Mouse (Mus musculus) kidney, postnatal 0 days (tissue): ENCODE data around the gene Prlh. TPM values are rescaled to one million over a fixed set of nuclear protein-coding genes. Genes with fewer than 3 reads are reported as not detected.
A peak's percentile ranks its signal among the peaks of the same experiment; 100 is the strongest.

ENCODE experiments used
- ATAC-seq: fragments of 200-750 bp; cut with Nextera tagmentation; replicated peaks from 2 replicates; pipeline ENCODE4 v1.8.0; 2017; ENCODE audit warnings: low read depth, moderate number of reproducible peaks, moderate TSS enrichment, moderate library complexity; ENCODE audit not compliant: low FRiP score
- DNase-seq: peaks from one replicate; pipeline ENCODE4 v3.0.0-alpha.2; 2016; ENCODE audit warnings: low spot score
- H3K27ac ChIP-seq: fragments of 300-500 bp; sonication (generic); 2 replicates; pipeline ENCODE4 v1.5.1; 2014; ENCODE audit warnings: mild to moderate bottlenecking
- H3K27me3 ChIP-seq: fragments of 300-500 bp; sonication (generic); 2 replicates; pipeline ENCODE4 v1.6.1; 2014; ENCODE audit warnings: low read length, mixed read lengths; ENCODE audit not compliant: insufficient read depth
- H3K36me3 ChIP-seq: fragments of 300-500 bp; sonication (generic); 2 replicates; pipeline ENCODE4 v1.6.1; 2014; ENCODE audit warnings: low read length, mixed read lengths; ENCODE audit not compliant: insufficient read depth
- H3K4me1 ChIP-seq: fragments of 300-500 bp; sonication (generic); replicated peaks from 2 replicates; pipeline ENCODE4 v1.6.1; 2014; ENCODE audit warnings: antibody characterized with exemption, low read length, mixed read lengths; ENCODE audit not compliant: insufficient read depth
- H3K4me2 ChIP-seq: fragments of 300-500 bp; sonication (generic); 2 replicates; pipeline ENCODE4 v1.6.1; 2014; ENCODE audit warnings: mild to moderate bottlenecking, low read length, moderate library complexity, mixed read lengths
- H3K4me3 ChIP-seq: fragments of 300-500 bp; sonication (generic); replicated peaks from 2 replicates; pipeline ENCODE4 v1.5.1; 2014; ENCODE audit warnings: low read depth, low read length
- H3K9ac ChIP-seq: fragments of 300-500 bp; sonication (generic); 2 replicates; pipeline ENCODE4 v1.6.1; 2014; ENCODE audit warnings: low read depth, low read length
- H3K9me3 ChIP-seq: fragments of 300-500 bp; sonication (generic); replicated peaks from 2 replicates; pipeline ENCODE4 v1.6.1; 2016; ENCODE audit warnings: low read length, inconsistent platforms, mixed read lengths
- CTCF ChIP-seq: IDR thresholded peaks from 2 replicates; pipeline ENCODE4 v1.5.1; 2016; ENCODE audit warnings: antibody characterized with exemption, low read depth, mild to moderate bottlenecking, moderate library complexity
- WGBS: fragments of 180-500 bp; shearing (Covaris S2); extraction: QIAGEN DNeasy Blood & Tissue Kit; methylation state at CpG from one replicate; pipeline ENCODE4 v1.1.7; 2014; 5-methylcytosine and 5-hydroxymethylcytosine counted together
- polyA plus RNA-seq: library from polyadenylated mRNA; unstranded; fragments of >200 nt; fragmentation: Nextera tagmentation; extraction: Ambion mirVana; gene quantifications from 2 replicates; pipeline ENCODE4 v1.2.1, GENCODE M21; 2015

Gene Prlh
- polyA plus RNA-seq, 1 experiment from 2014 or later, result not detected

- Histone ChIP-seq H3K9ac (0 out of 2 replicates have a peak overlapping the region, but pooled peaks have one; percentile 1), H3K9me3 (no peaks in the 10 kb centered on the region)
- WGBS, result 45% methylated on average over 4 of the region's 4 CpGs
These were observed 9.6 kb downstream of the Prlh start for GRCm38 (mm10) chr1:90962526-90962925.

DNA sequence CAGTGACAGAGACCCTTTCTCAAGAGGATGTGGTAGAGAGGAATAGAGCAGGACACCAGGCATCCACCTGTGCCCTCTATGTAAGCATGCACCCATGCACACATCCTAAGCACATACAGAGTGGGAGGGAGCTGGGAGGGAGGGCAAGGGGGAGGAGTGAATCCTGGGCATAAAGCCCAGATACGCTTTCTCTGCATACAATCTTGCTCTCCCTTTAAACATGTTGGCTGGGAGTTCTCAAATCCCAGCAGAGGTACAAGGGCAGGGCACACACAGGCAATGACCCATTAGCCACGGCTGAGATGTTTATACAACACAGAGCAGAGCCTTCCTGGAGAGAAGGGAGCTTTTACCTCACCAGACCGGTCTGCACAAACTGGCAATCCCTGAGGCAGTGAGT lies 10.1 kb downstream of the Prlh start:
- 11% methylated on average over 3 of the region's 3 CpGs for WGBS
- H3K36me3 ChIP-seq, result no peaks in the 10 kb centered on the region
- peak; percentile 82 for ATAC-seq
- H3K9me3 ChIP-seq, result no peaks in the 10 kb centered on the region
- 0 out of 2 replicates have a peak, but pooled peaks cover 8% of the 10 kb centered on the region for H3K4me1 ChIP-seq
- no peaks in the 10 kb centered on the region for H3K27me3 ChIP-seq
- TF ChIP-seq CTCF, result no peak
- H3K4me2 ChIP-seq, result no peak overlapping the region
- no peak overlapping the region for H3K4me3 ChIP-seq
- H3K9ac ChIP-seq, result no peak overlapping the region
- DNase-seq, result peak; percentile 57
- peak overlapping the region; percentile 68; the same call in 1 of the 2 replicates for H3K27ac ChIP-seq

More at GRCm38 (mm10) chr1:90962526-90962925, 9.6 kb downstream of the Prlh start:
- Histone ChIP-seq H3K27me3 (no peaks in the 10 kb centered on the region), H3K4me1 (0 out of 2 replicates have a peak, but pooled peaks cover 8% of the 10 kb centered on the region), H3K27ac (peak overlapping the region; percentile 68; the same call in 1 of the 2 replicates), H3K36me3 (no peaks in the 10 kb centered on the region), H3K4me2 (no peak overlapping the region), H3K4me3 (no peak overlapping the region)
- ATAC-seq, result peak; percentile 12; the same call in 1 of the 2 replicates
- no peak for DNase-seq
- TF ChIP-seq CTCF, result no peak

GRCm38 (mm10) chr1:90967583-90967982 lies 14.7 kb downstream of the Prlh start:
- Histone ChIP-seq H3K27ac (0 out of 2 replicates have a peak overlapping the region, but pooled peaks have one; percentile 10), H3K27me3 (no peaks in the 10 kb centered on the region), H3K4me1 (0 out of 2 replicates have a peak, but pooled peaks cover 3% of the 10 kb centered on the region), H3K9me3 (no peaks in the 10 kb centered on the region), H3K9ac (no peak overlapping the region), H3K36me3 (no peaks in the 10 kb centered on the region), H3K4me2 (no peak overlapping the region), H3K4me3 (no peak overlapping the region)
- ATAC-seq, result no peak
- DNase-seq, result no peak
- no peak for TF ChIP-seq CTCF
- 69% methylated on average over 7 of the region's 7 CpGs for WGBS

DNA sequence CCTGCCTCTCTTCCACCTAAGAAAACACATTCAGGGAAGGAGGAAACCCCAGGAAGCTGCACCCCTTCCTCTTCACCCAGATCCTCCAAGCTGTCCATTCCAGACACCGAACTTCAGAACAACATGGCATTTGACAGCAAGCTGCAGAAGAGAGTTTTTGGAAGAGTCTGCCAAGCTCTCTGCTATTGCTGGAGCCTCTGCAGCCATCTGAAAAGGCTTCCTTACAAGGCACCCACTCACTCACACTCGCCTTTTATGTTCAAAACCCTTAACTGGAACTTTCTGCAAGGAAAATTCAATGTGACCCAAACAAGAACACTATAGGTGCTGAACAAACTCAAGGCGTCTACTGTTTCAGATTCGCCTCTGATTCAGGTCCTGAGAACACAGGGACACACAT lies 15.7 kb downstream of the Prlh start:
- H3K9ac ChIP-seq, result no peak overlapping the region
- TF ChIP-seq CTCF, result no peak
- H3K4me3 ChIP-seq, result no peak overlapping the region
- no peaks in the 10 kb centered on the region for H3K9me3 ChIP-seq
- DNase-seq (no peak), ATAC-seq (no peak)
- no peaks in the 10 kb centered on the region for H3K36me3 ChIP-seq
- H3K27me3 ChIP-seq, result no peaks in the 10 kb centered on the region
- peak overlapping the region; percentile 80; the same call in 1 of the 2 replicates for H3K27ac ChIP-seq
- whole genome bisulfite sequencing, result 70% methylated on average over 4 of the region's 4 CpGs
- peak overlapping the region; percentile 43; the same call in 1 of the 2 replicates for H3K4me2 ChIP-seq
- peaks cover 4% of the 10 kb centered on the region; the same call in 1 of the 2 replicates for H3K4me1 ChIP-seq

GRCm38 (mm10) chr1:90969347-90969784 lies 16.5 kb downstream of the Prlh start, which contains the start of gene Rab17:
TSS of gene Rab17 (minus strand) at chr1:90969661.
- Histone ChIP-seq H3K27ac (peak within 1 kb of the TSS; percentile 80), H3K4me1 (peaks cover 7% of the 10 kb centered on the region; the same call in 1 of the 2 replicates), H3K27me3 (no peaks in the 10 kb centered on the region), H3K4me2 (peak within 1 kb of the TSS; percentile 43), H3K9ac (no peak within 1 kb of the TSS), H3K4me3 (no peak within 1 kb of the TSS), H3K36me3 (no peaks in the 10 kb centered on the region), H3K9me3 (no peaks in the 10 kb centered on the region)
- TF ChIP-seq CTCF, result no peak
- ATAC-seq, result peak; percentile 82
- WGBS, result 14% methylated on average over 9 of the region's 9 CpGs
- DNase-seq, result peak; percentile 41

GRCm38 (mm10) chr1:90969881-90970390 lies 17.0 kb downstream of the Prlh start:
- ATAC-seq (no peak), DNase-seq (no peak)
- no peaks in the 10 kb centered on the region for H3K36me3 ChIP-seq
- peaks cover 7% of the 10 kb centered on the region; the same call in 1 of the 2 replicates for H3K4me1 ChIP-seq
- TF ChIP-seq CTCF, result no peak
- H3K4me3 ChIP-seq, result no peak overlapping the region
- H3K27me3 ChIP-seq, result no peaks in the 10 kb centered on the region
- H3K9ac ChIP-seq, result no peak overlapping the region
- WGBS, result 69% methylated on average over 10 of the region's 10 CpGs
- H3K9me3 ChIP-seq, result no peaks in the 10 kb centered on the region
- no peak overlapping the region for H3K4me2 ChIP-seq
- peak overlapping the region; percentile 80; the same call in 1 of the 2 replicates for H3K27ac ChIP-seq
